Mouse (Mus musculus) cerebellum, adult 18-20 months (tissue): ENCODE data around the gene Tbx2.
A peak's percentile ranks its signal among the peaks of the same experiment; 100 is the strongest.

ENCODE experiments used
- DNase-seq, 2 experiments: peaks; one replicate each; pipeline ENCODE4 v3.0.0; 2021

The Tbx2 gene

DNA sequence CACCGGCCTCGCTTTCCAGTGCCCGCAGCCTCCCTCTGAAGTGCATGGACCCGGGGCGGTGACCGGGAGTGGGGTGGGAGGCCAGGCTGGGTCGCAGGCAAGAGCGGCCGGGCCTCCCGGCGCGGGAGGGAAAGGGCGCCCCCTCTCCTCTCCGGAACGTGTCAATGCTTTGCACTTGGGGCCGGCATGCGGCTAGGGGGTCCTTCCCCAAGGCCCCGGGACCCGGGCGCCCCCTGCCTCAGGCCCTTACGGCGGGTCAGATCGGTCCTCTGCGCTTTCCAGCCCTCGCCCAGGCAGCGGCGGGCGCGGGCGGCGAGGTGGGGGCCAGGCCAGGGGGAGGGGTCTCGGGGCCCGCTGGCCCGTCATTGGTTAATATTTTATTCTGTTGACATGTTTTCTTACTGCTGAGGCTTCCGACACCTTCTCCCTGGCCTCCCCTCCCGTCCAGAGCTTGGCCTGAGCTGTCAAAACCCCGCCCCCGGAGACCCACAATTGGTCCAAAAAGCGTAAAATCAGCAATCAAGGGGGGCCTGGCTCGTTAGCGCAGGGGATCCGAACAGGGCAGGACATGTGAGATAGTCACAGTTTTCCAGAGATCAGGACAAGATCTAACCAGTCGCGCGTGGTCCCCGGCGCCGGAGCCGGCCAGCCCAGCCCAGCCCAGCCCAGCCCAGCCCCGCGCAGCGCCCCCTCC is at the start of gene Tbx2:
Tbx2 (plus strand) TSS at position 321 of the 694 bp plus-strand sequence.
- DNase-seq = no peak

GRCm38 (mm10) chr11:85786113-85786718 is 46.1 kb upstream of the Tbx2 start:
- DNase-seq = no peak

DNA sequence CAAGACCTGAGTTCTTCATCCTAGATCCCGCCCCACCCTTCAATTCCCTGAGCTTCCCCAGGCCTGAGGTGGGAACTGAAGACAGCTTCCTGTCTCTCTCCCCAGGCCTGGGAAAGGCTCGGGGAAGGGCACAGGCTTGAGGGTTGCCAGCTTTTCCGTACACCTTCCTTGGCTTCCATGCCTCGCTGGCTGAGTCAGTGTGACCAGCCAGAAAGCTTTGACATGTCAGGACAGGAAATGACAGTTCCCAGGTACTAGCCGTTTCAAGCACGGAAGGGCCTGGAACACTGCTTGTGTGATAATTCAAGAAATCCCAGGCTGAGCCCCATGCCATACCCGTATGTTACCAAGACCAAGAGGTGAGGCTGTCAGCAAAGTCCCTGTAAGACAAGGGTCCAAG is 42.6 kb upstream of the Tbx2 start:
- DNase-seq = no peak

GRCm38 (mm10) chr11:85790267-85790666 is 42.1 kb upstream of the Tbx2 start:
- no peak for DNase-seq

- no peak for DNase-seq
Measured at GRCm38 (mm10) chr11:85791212-85791611, 41.1 kb upstream of the Tbx2 start.

DNA sequence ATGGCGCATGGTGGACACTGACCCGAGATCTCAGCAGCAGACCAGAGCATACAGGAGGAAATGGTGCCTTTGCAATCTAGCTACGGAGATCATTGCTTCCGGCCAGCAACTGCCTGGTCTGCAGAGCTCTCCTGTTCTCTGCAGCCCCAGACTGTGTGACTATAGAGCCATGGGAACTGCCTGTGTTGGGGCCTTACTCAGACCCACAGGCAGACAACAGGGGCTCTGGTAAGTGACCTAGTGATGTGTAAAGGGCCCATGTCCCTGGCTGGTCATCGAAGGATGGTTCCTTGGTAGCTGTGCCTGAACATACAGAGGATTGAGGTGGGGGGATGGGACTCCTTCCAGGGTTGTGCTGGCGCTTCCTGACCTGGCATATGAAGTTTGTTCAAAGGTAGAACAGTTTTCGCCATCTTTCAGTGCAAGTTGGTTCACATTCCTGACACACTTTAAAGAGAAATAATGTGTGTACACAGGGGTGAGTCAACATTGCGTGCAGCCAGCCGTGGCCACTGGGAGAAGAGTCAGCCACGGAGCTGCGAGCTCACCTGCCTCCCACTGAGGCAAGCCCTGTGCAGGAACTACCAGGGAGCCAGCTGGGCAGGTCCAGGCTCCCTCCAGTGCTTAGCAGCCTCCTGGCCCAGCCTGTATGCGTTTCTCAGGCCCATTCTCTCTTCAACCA is 39.7 kb upstream of the Tbx2 start:
- no peak for DNase-seq

DNA sequence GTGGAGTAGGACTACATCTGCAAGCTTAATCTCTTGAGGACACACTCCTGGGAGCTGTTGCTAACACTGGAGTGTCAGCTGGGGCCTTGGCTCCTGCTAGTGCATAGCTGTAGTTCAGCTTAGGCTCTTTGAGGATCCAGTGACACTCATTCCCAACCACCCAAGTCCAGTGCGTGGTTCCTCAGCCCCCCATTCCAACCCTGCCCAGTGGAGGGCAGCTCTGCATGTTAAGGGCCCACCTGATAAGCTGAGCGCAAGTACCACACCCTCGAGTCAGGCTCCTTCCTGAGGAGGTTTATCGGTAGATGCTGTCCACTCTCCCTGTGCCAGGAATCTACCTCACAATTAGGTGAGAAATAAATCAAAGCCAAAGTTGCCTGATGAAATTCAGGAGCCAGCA is 32.9 kb upstream of the Tbx2 start:
- no peak for DNase-seq

GRCm38 (mm10) chr11:85799856-85800255 is 32.5 kb upstream of the Tbx2 start:
- no peak for DNase-seq

DNA sequence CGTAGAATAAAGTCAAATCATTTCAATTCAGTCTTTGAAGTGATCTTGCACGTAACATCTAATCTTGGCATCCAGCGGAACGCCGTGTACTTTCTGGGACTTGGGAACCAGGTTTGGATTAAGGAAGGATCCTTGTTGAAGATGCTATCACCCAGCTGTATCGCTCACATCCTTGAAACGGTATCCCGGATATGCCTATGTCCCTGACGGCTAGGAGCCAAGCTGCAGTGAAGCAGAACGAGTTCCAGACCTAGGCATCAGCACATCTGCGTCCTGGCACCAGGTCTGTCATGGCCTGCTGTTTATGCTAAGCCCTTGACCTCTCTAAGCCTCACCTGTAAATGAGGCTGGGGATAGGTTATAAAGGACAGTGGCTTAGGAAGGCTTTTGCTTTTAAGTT is 32.0 kb upstream of the Tbx2 start:
- DNase-seq = no peak

DNA sequence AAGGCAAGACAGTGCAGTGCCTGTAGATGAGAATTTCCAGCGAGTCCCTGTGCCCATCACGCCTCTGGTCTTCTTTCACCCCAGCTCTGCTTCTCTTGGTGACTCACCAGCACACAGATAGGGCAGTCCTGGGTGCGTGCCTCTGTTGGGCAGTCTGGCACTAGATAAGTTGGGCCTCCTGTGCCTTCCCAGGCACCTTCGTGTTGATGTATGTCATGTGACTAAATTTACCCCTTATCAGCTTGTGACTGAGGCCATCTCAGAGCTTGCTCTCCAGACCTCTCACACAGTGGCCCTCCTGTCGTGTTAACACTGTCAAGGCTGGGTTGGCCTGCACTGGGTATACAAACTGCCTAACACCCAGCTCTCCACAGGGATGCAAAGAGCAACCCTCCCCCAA is 28.3 kb upstream of the Tbx2 start:
- no peak for DNase-seq

GRCm38 (mm10) chr11:85805779-85806178 is 26.6 kb upstream of the Tbx2 start:
- no peak for DNase-seq

- DNase-seq = no peak
Measured at GRCm38 (mm10) chr11:85807353-85807752, 25.0 kb upstream of the Tbx2 start.

DNA sequence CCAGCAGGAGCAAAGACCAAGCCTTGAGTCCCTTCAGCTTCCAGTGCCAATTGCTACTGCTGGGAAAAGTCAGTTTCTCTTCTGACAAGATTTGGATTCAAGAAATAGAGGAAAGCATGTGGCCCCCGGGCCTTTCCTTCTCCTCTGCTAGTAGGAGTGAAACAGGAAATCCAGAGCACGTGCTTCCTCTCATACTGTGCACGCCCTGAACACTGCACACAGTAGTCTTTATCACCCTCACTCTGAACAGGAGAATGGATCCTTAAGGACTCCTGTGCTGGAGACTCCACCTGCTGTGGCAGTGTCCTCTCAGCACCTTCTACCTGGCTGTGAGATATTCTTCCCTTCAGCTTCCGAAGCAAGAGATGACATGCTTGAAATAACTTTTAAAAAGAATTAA is 21.1 kb upstream of the Tbx2 start:
- no peak for DNase-seq

DNA sequence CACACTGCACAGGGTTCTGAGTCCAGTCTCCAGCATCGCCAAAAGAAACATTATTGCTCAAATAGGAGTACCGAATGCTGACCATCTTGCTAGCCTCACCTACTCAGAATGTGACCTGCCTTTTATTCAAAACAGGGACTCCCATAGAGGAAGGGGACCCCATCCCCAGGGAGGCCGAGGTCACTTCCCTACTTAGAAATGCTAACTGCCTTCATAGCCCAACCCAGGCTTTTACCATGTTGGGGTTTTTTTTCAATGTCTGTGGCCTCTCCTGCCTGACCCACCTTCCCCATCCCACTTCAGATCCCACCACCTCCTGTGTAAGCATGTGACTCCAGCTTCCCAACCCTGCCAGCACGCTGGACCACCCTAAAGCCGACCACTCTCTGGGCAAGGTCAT is 20.7 kb upstream of the Tbx2 start:
- DNase-seq = no peak

DNA sequence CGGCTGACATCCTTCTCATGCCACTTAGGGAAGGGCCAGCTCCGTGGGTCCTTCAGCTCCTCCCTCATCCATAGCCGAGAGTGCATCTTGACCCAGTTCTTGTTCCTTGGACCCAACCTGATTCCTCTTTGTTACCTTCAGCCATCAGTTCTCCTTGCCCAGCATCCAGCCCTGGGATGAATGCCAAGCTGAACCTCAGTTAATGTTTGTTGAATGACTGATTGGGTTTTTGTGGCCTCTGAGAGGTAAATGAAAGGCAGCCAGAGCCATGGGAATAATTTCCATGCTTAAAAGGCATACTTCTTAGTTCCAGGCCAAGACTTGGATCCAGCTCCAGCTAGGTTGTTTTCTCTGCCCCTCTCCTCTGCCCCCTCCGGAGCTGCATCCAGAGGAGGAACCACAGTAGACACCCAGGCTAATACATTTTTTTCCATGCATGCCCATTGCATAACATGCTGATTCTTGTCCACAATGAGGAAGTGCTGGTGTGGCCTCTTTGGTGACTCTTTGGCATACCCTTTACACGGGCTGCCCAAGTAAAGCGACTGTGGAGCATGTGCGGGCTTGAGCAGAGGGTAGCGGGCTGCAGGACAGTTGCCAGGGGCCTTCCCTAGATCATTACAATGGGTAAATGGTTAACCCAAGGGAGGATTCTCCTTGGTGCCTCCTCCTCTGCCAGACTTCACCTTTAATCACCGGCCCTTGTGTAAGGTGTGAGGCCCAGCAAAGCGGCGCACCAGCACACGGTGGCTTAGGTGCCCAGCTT is 20.0 kb upstream of the Tbx2 start:
- no peak for DNase-seq

DNA sequence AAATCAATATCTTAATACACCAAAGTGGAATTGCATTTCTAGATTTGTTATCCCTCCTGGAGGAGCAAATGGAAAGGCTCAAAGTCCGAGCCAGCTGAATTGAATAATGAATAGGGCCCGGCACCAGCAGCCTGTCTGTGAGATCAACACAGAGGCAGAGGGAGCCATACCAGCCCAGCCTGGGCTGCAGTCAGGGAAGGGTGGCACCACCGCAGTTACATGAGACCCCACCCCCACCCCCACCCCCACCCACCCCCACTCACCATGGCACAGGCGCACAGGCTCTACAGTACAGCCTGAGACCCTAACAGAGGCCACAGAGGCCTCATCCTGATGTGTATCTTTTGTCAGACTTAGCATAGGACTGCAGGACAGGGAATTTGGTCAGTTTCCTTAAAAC is 17.7 kb upstream of the Tbx2 start:
- DNase-seq = no peak

DNA sequence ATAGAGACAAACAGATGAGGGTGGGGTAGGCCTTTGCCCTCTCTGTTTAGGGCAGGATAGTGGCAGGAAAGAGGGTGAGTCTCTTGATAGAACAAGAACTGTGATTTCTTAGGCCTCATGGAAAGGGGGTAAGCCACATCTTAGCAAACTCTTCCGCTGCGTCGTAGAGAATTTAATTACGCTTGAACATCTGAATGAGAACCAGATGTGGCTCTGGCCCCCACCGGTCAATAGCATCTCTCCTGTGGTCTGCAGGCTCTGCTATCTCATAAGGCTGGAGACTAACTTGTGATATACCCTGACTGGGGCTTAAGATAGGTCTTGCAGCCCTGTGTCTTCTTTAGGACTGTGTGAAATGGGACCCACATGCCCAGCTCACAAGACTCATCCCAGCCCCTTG is 15.9 kb upstream of the Tbx2 start:
- no peak for DNase-seq

- no peak for DNase-seq
Measured at GRCm38 (mm10) chr11:85818401-85818800, 13.9 kb upstream of the Tbx2 start.

- no peak for DNase-seq
Measured at GRCm38 (mm10) chr11:85820959-85821358, 11.4 kb upstream of the Tbx2 start.

DNA sequence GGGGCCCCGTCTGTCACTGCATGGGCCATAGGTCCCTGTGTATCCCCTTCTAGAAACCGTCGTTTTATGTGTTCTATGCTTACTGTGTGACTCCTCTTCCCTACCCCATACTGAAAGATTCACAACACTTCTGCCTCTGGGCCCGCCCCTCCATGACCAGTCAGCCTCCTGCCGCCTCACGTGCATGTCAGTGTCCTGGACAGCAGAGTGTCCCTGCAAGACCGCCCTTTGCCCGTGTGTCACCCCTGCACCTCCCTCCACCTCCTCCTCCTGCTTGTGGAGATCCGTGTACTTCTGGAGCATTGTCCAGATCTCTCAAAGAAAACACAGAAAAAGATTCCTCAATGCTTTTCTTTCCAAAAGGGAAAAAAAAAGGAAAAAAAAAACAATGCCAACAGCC is 10.7 kb upstream of the Tbx2 start:
- no peak for DNase-seq

GRCm38 (mm10) chr11:85823181-85823580 is 9.2 kb upstream of the Tbx2 start:
- peak; percentile 62 to 69 for DNase-seq

- no peak for DNase-seq
Measured at GRCm38 (mm10) chr11:85823794-85824193, 8.6 kb upstream of the Tbx2 start.

DNA sequence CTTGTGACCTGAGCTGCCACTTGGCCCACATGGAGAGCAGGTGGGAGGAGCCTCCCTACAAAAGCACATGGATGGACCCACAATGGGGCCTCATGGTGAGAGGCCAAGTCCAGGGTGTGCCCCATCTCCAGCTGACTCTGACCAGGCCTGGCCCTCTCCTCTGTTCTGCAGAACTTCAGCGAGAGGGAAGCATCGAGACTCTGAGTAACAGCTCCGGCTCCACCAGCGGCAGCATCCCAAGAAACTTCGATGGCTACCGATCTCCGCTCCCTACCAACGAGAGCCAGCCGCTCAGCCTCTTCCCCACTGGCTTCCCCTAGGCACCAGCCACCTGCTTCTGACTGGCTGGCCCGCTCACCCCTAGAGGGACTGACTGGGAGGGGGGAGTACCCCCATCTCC is 7.3 kb upstream of the Tbx2 start:
- no peak for DNase-seq

DNA sequence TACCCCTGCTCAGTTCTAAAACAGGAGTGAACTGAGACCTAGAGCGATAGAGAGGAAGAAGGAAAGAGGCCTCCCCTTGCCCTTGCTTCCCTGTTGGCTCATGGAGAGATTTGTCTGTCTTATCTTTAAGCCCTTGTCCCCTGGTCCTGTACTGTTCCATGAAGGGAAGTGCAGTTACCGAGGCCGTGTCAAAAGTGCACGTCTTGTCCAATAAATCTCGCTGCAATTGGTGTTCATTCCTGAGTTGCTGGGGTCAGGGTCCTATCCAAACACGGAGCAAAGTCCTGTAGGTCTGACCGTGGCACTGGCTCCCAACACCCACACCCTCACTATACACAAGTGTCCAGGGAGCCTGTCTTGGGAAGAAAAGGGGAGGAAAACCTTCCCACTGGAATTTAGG is 6.5 kb upstream of the Tbx2 start:
- DNase-seq = no peak
